Mouse (Mus musculus): ENCODE data around the gene Rps29.

GRCm38 (mm10) chr12:69204052-69204833 lies 45.3 kb upstream of the Rps29 start, which contains the start of gene Gm49384:
- TF ChIP-seq TAL1 (IDR thresholded peaks at IDR 0.05; ENCODE audit: low read length) (no peak), GATA1 (IDR thresholded peaks at IDR 0.05; ENCODE audit: low read length) (no peak)
